Mouse (Mus musculus) neural tube, postnatal 0 days (tissue): ENCODE results near the gene Oas1a. TPM values are rescaled to one million over a fixed set of nuclear protein-coding genes. Genes with fewer than 3 reads are reported as not detected.

Experiments used
- microRNA-seq: library from miRNA; unstranded; fragments of <30 nt; microRNA quantifications from one replicate; pipeline ENCODE4, GENCODE M21; 2016
- polyA plus RNA-seq: library from polyadenylated mRNA; unstranded; fragments of >200 nt; fragmentation: Nextera tagmentation; extraction: Ambion mirVana; gene quantifications from 2 replicates; pipeline ENCODE4 v1.2.1, GENCODE M21; 2015

Gene Oas1a
- polyA plus RNA-seq = 1.9 and 2.8 TPM in 2 replicates

GRCm38 (mm10) chr5:120906791-120907733 is at the start of gene Oas1a:
Oas1a (minus strand) TSS chr5:120907521.

GRCm38 (mm10) chr5:120914204-120914603 is 6.9 kb upstream of the Oas1a start, which contains the start of gene Oas1d:
Oas1d (plus strand) TSS chr5:120914536.

GRCm38 (mm10) chr5:120887413-120887812 is 19.9 kb downstream of the Oas1a start, which contains the start of gene Oas1g:
Oas1g (minus strand) TSS chr5:120887613.

GRCm38 (mm10) chr5:120861121-120861520 is 46.2 kb downstream of the Oas1a start, which contains the start of gene Oas1h:
Oas1h (plus strand) TSS chr5:120861421.

GRCm38 (mm10) chr5:120847067-120847466 is 60.3 kb downstream of the Oas1a start, which contains the start of gene Oas1f:
Oas1f (plus strand) TSS chr5:120847367.

Small RNA genes lying within 50 kb of the gene (microRNA-seq; reads per million reads assigned to microRNA genes)
- gene Gm22907 = not detected

Other genes with a start within 250 kb of the Oas1a start
- 61.0 and 64.5 TPM in 2 replicates for gene Dtx1, start 195.6 kb downstream of the Oas1a start, polyA plus RNA-seq
- gene Oas2, start 157.7 kb downstream of the Oas1a start, polyA plus RNA-seq = 0.48 and 0.66 TPM in 2 replicates
- 0.50 and 0.59 TPM in 2 replicates for gene Oas3, start 129.9 kb downstream of the Oas1a start, polyA plus RNA-seq
- 0.28 and 0.41 TPM in 2 replicates for gene Oas1e, start 112.0 kb downstream of the Oas1a start, polyA plus RNA-seq
- 0.42 and 0.83 TPM in 2 replicates for gene Oas1c, start 95.0 kb downstream of the Oas1a start, polyA plus RNA-seq
- not detected in 2 replicates for gene Oas1f, start 60.2 kb downstream of the Oas1a start, polyA plus RNA-seq
- not detected in 2 replicates for gene Oas1h, start 46.1 kb downstream of the Oas1a start, polyA plus RNA-seq
- 0.19 and 0.68 TPM in 2 replicates for gene Oas1g, start 19.9 kb downstream of the Oas1a start, polyA plus RNA-seq
- gene Oas1d, start 7.0 kb upstream of the Oas1a start, polyA plus RNA-seq = 0.18 and 0.22 TPM in 2 replicates
- gene Rph3a, start 102.6 kb upstream of the Oas1a start, polyA plus RNA-seq = 34.4 and 41.8 TPM in 2 replicates